Mouse (Mus musculus): ENCODE data around the gene Minpp1. TPM values are rescaled to one million over a fixed set of nuclear protein-coding genes. Genes with fewer than 3 reads are reported as not detected.
A peak's percentile ranks its signal among the peaks of the same experiment; 100 is the strongest.

Minpp1 gene
- total RNA-seq, 1 experiment from 2014 or later: 12.6 TPM

DNA sequence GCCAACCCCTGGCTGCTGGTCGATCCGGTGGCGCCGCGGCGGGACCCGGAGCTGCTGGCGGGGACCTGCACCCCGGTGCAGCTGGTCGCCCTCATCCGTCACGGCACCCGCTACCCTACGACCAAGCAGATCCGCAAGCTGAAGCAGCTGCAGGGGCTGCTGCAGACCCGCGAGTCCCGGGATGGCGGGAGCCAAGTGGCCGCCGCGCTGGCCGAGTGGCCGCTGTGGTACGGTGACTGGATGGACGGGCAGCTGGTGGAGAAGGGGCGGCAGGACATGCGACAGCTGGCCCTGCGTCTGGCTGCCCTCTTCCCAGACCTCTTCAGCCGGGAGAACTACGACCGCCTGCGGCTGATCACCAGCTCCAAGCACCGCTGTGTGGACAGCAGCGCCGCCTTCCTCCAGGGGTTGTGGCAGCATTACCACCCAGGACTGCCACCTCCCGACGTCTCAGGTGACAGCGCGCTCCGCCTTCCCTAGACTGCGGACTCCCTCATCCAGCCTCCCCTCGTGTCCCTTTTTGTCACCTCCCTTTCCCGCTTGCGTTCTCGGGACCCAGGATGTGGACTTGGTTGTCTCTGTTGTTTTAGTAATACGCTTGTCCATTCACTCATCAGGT, 646 bp downstream of the Minpp1 start:
- ATAC-seq (ENCODE audit: extremely low read depth, insufficient number of reproducible peaks, low FRiP score, poor library complexity, severe bottlenecking): peak; percentile 62

DNA sequence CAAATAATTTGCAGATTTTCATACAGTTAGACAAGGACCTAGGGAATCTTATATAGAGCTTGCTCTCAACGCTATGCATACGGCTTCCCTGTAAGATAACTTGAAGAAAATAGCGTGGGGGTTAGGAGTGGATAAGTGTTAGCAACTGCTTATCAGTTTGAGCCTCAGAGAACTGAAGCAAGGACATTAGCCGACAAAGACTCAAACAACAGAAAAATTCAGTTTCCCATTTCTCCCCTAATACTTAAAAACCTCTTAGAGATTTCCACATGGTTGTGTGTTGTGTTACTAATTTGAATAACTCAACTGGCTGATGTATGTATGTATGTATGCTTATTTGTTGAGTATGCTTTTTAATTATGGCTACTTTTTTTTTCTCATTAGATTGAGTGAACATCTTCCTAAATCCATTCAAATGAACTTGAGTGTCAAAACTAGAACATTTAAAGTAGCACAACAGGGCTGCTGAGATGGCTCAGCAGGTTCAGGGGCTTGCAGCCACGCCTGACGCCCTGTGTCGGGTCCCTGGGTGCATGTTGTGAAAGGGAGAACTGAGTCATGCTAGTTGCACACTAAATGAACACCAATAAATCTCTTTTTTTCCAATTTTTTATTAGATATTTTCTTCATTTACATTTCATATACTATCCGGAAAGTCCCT, 2.2 kb downstream of the Minpp1 start:
- no peak for ATAC-seq (ENCODE audit: extremely low read depth, insufficient number of reproducible peaks, low FRiP score, poor library complexity, severe bottlenecking)

DNA sequence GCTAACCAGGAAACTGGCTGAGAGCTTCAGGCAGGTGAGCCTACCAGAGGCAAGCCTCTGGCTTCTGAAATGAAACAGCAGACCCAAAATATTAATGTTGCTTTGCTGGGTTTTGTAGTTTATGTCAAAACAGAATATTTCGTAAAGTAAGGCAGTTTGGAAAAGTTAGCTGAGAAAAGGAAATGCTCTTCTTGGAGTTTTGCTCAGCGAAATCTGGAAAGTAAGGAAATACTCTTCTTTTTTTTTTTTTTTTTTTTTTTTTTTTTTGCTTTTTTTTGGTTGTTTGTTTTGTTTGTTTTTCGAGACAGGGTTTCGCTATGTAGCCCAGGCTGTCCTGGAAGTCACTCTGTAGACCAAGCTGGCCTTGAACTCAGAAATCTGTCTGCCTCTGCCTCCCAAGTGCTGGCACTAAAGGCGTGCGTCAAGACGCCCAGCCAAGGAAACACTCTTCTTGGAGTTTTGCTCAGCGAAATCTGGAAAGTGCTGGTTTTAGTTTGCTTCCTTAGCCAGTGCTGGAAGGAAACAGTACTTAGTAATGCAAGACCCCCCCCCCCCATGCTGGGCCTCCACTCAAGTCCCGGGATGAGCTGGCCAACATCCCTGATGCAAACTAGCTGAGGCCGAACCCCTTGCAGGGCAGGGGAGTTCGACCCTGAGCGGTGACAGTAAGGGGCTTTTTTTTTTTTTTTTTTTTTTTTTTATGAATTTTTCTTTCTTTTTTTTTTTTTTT, 3.8 kb downstream of the Minpp1 start:
- ATAC-seq (ENCODE audit: extremely low read depth, insufficient number of reproducible peaks, low FRiP score, poor library complexity, severe bottlenecking): no peak

DNA sequence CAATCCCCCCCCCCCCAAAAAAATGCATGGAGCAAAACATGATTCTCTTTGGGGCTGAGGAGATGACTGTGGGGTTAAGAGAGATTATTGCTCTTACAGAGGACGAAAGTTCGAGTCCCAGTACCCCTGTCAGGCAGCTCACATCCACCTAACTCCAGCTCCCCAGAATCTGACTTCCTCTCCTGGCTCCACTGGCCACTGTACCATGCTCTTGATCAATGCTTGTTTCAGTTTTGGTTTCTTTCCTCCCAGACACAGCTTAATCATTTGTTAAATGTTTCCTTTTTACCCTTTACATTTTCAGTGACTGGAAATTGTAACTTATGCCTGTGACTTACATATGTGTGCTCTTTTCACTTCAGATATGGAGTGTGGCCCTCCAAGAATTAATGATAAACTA, 5.4 kb downstream of the Minpp1 start:
- ATAC-seq (ENCODE audit: extremely low read depth, insufficient number of reproducible peaks, low FRiP score, poor library complexity, severe bottlenecking): peak; percentile 43; the same call in 1 of the 2 replicates

DNA sequence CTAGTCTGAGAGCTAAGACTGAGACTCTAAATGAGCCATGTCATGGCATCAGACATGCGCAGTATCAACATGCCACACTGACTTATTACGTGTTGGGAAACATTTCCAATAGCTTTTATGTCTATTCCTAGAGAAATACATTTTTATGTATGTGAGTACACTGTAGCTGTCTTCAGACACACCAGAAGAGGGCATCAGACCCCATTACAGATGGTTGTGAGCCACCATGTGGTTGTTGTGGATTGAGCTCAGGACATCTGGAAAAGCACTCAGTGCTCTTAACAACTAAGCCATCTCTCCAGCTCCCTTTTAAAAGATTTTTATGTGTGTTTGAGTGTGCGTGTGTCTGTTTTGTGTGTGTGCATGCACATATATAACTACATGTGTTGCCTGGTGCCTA, 6.8 kb downstream of the Minpp1 start:
- ATAC-seq (ENCODE audit: extremely low read depth, insufficient number of reproducible peaks, low FRiP score, poor library complexity, severe bottlenecking): no peak

DNA sequence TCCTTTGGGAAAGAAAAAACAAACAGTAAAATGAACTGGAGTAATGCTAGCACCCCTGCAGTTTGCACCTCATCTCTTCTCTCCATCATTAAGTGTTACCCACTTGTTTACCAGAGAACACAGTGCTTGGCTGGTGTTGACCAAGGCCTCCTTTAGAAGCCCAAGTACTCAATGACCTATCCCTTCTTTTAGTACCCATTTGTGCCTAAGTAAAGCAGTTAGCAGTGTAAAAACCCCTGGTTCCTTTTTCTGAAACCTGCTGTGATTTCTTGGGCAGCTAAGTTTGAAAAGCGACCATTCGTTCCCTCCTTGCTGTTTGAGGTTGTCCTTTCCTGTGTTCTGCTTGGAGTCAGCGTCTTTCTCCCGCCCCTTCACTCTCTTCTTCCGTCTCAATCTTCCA, 7.4 kb downstream of the Minpp1 start:
- ATAC-seq (ENCODE audit: extremely low read depth, insufficient number of reproducible peaks, low FRiP score, poor library complexity, severe bottlenecking): no peak

DNA sequence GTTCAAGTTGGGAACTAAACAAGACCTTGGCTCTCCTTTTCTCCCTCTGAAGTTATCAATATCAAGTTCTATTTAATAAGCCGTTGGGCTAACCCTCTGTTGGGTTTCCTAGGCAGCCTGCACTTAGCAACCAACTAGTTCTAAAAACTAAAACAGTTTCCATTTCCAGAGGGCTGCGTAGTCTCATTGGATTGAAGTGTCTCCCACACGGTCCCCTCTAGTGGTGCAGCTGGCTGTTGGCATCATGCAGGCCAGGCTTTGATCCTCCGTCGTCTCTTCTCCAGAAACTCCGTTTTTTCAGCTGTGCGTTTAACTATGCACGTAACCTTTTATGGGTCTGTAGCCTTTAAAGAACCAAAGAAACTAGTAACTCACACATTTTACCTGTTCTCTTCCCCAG, 7.9 kb downstream of the Minpp1 start:
- ATAC-seq (ENCODE audit: extremely low read depth, insufficient number of reproducible peaks, low FRiP score, poor library complexity, severe bottlenecking): no peak

DNA sequence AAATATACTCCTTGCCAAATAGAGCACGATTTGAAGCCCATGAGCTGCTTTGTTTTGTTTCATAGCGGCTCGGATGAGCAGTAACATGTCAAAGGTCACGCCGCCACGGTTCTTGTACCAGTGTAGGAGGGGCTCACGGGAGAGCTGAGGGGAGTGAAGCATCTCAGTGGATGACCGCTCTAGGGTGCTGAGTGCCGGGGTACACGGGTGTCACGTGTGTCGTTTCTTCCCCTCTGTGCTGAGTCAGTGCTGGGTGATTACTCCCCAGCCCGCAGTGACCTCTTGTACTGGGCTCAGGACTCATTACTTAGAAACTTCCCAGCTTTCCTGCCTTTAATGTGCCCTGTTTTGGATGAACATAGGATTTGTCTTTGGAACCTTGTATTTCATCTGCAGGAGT, 9.0 kb downstream of the Minpp1 start:
- ATAC-seq (ENCODE audit: extremely low read depth, insufficient number of reproducible peaks, low FRiP score, poor library complexity, severe bottlenecking): no peak

DNA sequence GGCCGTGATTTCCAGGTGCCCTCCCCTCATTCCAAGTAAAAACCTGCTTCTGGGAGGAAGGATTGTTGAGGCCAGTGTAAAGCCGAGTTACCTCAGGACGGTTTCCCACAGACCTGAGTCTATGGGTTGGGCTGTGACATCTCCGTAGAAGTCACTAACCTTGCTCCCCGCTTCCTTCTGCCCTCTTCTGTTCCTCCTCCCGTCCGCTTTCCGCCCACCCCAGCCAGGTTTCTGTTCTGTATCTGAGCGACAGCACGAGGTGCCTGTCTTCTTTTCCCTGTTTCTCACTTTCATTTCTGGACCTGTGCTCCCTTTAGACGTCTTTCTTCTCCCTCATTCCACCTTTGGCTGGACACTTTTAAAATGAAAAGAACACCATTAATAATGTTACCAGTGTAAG, 9.5 kb downstream of the Minpp1 start:
- no peak for ATAC-seq (ENCODE audit: extremely low read depth, insufficient number of reproducible peaks, low FRiP score, poor library complexity, severe bottlenecking)

DNA sequence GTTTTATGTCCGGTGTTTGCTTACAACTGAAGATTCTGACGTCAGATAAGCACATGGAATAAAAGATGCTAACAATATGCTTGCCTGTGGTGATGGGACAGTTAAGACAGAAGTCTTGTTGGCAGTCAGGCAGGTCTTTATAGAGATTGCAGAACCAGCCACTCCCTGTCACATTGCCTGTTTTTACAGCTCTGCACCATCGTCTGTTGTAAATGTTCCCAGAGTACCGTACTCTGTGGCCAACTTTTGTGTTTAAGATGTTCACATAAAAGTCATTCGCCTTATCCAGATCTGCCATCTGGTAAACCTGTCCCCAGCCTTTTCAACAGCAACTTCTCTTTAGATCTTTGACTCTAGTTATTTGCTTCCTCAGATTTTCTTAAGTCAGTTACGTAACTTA, 11.8 kb downstream of the Minpp1 start:
- ATAC-seq (ENCODE audit: extremely low read depth, insufficient number of reproducible peaks, low FRiP score, poor library complexity, severe bottlenecking): no peak

DNA sequence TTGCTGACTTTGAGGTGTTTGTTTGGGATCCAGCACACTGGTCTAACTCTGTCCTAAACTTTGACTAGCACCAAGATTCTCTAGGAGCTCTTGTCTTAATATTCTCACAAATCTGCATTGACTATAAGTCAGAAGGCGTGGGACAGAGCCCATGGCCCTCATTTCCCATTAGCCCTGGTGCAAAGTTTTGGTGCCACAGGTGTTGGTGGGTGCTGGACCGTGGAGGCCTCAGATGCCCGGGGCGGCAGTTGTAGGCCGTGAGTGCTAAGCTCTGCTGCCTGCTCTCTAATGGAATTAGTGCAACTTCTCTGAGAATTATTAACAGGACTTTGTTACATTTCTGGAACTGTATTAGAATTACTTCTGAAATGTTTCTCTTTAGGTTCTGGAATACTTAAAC, 12.4 kb downstream of the Minpp1 start:
- no peak for ATAC-seq (ENCODE audit: extremely low read depth, insufficient number of reproducible peaks, low FRiP score, poor library complexity, severe bottlenecking)

DNA sequence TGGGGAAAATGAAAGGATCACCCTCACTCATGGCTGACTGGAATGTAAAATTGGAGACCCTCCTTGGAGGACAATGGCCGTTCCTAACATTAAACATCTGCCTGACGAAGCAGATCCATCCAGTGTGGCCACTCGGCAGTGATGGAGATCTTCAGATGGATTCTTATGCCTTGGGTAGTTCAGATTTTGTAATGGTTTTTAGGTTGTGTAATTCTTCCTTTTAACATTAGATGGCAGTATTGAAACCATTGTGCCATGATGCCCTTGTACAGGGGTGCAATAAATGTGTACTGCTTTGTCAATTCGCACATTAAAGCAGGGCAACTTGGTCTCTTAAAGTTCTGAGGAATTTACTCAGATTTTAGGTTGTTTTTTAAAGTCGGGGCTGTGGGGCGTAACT, 15.8 kb downstream of the Minpp1 start:
- peak; percentile 53; the same call in 1 of the 2 replicates for ATAC-seq (ENCODE audit: extremely low read depth, insufficient number of reproducible peaks, low FRiP score, poor library complexity, severe bottlenecking)

DNA sequence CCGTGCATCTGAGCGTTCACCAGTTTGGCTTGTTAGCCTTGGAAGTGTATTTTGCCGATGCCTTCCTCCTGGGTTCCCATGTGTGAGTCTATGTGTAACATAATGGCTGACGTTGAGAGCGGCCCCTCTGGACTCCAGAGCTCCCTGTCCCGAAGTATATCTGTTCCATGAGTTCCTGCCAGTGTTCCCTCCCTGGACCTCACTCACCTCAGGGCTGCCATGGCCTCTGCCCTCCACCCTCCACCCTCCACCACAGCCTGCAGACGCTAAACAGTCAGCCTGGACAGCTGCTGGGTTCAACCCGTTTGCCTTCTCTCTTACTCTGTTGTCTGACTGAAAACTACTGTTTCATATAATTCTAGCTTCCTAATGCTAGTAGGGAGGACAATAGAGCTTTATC, 20.5 kb downstream of the Minpp1 start:
- ATAC-seq (ENCODE audit: extremely low read depth, insufficient number of reproducible peaks, low FRiP score, poor library complexity, severe bottlenecking): no peak

DNA sequence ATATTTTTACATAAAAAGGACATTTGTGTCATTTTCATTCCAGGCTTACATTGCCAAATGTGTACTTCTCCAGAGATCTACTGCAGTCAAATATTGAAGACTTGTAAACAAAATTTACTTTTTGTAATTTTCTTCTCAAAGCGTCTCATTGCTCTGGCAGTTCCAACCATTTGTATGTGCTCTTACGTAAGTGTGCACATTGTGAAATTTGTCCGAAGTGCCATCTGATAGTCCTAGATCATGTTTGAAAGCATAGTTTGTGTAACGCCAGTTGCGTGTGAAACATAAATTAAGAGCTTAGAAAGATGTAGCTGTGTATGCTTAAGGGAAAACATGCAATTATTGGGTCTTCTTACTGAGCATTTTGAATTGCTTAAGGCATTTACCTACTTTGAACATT, 20.9 kb downstream of the Minpp1 start:
- no peak for ATAC-seq (ENCODE audit: extremely low read depth, insufficient number of reproducible peaks, low FRiP score, poor library complexity, severe bottlenecking)

DNA sequence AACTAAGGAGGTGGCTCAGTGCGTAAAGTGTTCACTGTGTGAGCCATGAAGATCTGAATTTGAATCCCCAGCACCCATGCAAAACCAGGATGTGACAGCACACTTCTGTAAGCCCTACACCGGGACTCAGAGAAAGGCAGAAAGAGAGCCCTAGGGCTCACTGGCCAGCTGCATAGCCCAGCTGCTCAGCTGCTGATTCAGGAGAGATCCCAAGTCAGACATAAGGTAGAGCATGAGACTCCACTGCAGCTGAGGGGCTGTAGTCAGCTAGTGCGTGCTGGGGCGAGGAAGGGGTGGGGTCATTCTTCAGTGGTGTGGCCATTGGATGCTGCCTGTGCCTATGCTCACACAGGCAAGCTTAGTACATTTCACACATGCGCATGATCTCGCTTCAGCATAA, 21.5 kb downstream of the Minpp1 start:
- no peak for ATAC-seq (ENCODE audit: extremely low read depth, insufficient number of reproducible peaks, low FRiP score, poor library complexity, severe bottlenecking)

DNA sequence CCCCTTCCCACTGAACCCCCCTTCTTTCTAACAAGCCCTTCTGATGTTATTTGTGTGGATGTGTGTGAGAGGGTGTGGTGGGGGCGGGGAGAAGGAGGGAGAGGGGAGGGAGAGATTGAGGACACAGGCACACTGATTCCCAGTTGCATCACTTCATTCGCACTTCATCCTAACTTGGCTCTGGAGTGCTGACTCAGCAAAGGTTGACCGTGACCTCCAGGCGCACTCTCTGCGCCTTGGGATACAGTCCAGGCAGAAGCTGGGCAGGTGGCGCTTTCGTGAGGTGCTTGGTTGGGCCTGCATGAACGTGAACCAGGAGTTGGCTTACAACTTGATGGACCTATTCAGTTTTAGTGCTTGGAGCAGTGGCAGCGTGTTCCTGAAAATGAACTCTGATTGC, 22.0 kb downstream of the Minpp1 start:
- ATAC-seq (ENCODE audit: extremely low read depth, insufficient number of reproducible peaks, low FRiP score, poor library complexity, severe bottlenecking): no peak

DNA sequence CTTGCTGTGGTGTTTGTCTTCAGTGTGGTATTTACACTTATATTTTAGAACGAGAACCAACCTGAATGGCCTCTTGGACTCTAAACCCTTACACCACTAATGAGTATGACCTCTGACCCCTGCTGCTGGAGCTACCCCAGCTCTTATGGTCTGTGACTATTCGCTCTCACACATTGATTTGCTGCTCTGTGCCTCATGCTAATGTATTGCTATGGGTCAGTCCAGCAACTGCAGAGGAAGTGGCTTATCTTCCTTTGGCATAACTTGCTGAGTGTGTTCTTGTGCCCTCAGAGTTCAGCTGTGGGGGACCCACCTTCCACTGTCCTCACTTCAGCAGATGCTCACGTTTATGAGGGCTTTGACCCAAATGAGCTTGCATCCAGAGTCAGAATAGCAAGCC, 24.7 kb downstream of the Minpp1 start:
- no peak for ATAC-seq (ENCODE audit: extremely low read depth, insufficient number of reproducible peaks, low FRiP score, poor library complexity, severe bottlenecking)

DNA sequence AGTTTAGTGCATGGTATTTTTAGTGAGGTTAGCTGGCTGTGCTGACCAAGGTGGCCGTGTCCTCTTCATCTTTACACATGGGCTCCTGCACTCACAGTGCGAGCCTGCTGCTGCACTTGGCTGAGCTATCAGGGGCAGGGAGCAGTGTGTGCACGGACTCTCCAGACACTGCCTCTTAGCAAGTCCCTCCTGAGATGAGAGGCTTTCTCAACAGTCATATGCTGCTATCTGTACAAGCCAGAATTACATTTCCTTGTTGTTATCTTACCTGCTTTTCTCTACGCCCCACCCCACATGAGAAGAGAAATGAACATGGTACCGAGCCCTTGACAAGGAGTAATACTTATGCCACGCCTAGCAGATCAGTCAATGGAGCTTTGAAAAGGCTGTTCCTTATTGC, 25.4 kb downstream of the Minpp1 start:
- no peak for ATAC-seq (ENCODE audit: extremely low read depth, insufficient number of reproducible peaks, low FRiP score, poor library complexity, severe bottlenecking)

DNA sequence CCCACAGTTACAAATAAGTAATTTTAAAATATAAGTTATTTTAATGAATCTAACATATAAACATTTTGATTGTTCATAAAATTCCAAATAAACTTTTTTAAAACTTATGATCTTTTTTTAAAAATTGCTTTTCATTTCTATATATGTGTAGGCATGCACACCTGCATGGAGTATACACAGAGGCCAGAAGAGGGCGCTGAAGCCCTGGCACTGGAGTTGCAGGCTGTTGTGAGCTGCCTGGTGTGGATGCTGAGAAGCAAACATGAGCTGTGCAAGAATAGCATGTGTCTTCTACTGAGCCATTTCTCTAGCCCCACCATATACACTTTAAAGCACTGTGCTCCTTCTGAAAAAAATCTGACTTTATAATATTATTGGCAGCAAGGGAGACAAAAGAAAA, 26.9 kb downstream of the Minpp1 start:
- ATAC-seq (ENCODE audit: extremely low read depth, insufficient number of reproducible peaks, low FRiP score, poor library complexity, severe bottlenecking): no peak

DNA sequence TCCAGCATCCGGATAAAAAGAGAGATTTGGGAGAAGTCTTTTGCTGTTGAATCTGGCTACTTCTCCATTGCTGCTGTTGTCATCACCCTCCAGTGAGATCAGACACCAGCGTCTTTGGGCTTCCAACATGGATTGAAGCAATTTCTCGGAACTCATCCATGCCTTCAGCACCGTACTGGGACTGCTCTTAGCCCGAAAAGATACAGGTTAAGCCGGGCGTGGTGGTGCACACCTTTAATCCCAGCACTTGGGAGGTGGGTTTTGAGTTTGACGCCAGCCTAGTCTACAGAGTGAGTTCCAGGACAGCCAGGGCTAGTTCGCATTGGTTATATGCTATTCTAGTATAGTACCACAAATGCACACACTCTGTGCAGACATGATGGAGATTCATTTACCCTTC, 31.0 kb downstream of the Minpp1 start:
- ATAC-seq (ENCODE audit: extremely low read depth, insufficient number of reproducible peaks, low FRiP score, poor library complexity, severe bottlenecking): no peak

Data from neutrophil, adult 5-6 weeks (primary cell).